Mouse (Mus musculus): ENCODE results near the gene Wwp2.
"Not testable (repeated sequence)": the region's sequence is repeated elsewhere in the genome, so short reads cannot be mapped to it uniquely, and the experiment has no call there.

Gene Wwp2

DNA sequence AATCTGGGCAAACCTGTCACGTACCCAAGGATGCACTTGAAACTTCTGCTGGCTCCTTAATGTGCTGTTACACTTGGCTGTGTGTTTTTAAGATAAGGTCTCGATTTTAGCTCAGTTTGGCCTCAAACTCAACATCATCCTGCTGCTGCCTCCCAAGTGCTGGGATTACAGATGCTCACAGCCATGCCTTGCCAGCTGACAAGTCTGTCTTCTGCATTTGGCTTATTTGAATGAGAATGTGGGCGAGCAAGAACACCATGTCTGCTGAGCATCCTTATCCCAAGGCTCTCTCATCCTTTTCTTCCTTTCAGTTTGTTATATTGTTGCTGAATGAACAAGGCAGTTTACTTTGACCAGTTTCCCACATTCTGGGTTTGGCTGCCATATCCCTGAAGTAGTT is 39.4 kb downstream of the Wwp2 start:
- DNase-seq (ENCODE audit: low read depth, low spot score) = peak; percentile 82

- not testable (repeated sequence) for DNase-seq (ENCODE audit: low read depth, low spot score)
These were observed 40.6 kb downstream of the Wwp2 start for GRCm38 (mm10) chr8:107476786-107477185.

- no peak for DNase-seq (ENCODE audit: low read depth, low spot score)
These were observed 42.6 kb downstream of the Wwp2 start for GRCm38 (mm10) chr8:107478728-107479127.

DNA sequence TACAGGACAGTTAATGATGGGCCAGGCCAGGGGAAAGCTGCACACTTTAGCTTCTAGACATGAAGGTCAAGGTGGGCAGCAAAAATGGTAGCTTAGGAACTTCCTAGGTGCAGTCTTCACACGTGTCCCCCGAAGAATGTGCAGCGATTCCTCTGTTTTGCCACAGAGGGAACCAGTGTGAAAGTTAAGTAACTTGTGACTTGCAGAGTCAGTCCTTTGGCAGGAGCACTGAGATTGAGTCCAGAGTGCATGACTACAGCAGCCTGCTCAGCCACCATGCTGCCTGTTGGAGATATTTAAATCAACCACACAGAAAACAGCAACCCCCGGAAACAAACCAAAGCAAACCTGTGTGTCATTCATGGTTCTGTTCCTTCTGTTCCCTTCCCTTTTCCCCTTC is 44.3 kb downstream of the Wwp2 start:
- DNase-seq (ENCODE audit: low read depth, low spot score) = no peak

- DNase-seq (ENCODE audit: low read depth, low spot score) = peak; percentile 89
These were observed 47.1 kb downstream of the Wwp2 start for GRCm38 (mm10) chr8:107483250-107483649.

DNA sequence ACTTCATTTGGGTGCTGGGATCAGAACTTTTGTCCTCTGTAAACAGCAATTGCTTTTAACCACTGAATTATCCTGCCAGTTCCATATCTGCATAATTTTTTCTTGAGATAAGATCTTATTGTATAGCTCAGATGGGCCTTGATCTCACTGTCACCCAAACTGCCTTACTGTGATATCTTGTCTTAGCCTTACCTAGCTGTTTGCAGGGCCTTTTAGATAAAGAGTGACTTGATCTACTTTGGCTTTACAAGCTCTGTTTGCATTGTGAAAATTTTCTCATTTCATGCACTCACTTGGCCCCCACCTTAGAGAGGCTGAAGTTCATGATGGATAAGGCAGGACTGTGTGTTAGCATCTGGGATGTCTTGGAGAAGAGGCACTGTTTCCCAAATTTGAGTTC is 48.8 kb downstream of the Wwp2 start:
- no peak for DNase-seq (ENCODE audit: low read depth, low spot score)

DNA sequence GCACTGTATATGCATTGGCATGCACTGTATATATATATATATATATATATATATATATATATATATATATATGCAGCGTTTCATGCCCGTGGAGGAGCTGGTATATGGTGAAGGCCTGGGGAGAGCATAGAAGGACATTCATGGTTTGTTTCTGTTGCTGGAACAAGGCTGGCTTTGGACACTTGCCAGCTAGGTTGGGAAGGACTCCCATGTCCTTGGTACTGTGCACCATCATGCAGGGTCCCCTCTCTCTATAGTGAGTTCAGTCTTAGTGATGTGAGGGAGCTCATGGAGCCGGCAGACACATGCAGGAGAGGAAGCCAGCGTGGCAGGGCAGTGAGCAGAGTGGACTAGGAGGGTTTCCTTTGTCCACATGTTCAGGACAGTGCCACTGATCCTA is 52.4 kb downstream of the Wwp2 start:
- DNase-seq (ENCODE audit: low read depth, low spot score) = no peak

DNA sequence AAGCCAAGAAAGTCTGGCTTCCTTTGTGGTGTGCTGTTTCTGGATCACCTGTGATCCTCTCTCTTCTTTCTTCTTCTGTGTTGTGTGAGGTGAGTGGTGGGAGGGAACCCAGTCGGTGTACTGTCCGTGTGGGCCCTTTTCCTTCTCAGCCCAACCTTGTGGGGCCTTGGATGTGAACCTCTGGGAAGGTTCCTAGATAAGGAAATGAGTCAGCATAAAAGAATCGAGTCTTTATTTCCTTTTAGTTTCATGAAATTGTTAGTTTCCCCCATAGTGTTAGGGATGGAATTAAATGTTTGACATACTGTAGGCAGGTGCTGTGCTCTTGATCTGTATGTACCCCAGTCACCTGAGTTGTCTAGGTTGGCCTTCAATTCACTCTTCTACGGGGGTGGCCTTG is 52.9 kb downstream of the Wwp2 start:
- no peak for DNase-seq (ENCODE audit: low read depth, low spot score)

GRCm38 (mm10) chr8:107489921-107490320 is 53.8 kb downstream of the Wwp2 start:
- DNase-seq (ENCODE audit: low read depth, low spot score) = peak; percentile 39

DNA sequence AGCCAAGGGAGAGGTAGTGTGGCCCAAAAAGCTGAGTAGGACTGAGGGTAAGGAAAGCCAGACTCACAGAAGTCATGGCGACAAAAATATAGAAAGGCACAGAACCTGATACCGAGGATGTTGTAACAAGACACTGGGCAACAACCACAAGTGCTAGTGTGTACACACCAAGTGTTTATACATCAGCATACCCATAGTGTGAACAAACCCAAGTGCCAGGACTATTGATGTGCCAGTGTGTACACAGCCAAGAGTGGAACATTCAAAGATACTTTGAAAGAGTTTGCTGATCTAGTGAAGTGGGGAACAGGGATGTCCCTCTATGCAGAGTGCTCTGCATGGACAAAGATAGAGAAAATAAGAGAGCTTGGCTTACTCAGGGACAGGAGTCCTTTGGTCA is 54.5 kb downstream of the Wwp2 start:
- no peak for DNase-seq (ENCODE audit: low read depth, low spot score)

DNA sequence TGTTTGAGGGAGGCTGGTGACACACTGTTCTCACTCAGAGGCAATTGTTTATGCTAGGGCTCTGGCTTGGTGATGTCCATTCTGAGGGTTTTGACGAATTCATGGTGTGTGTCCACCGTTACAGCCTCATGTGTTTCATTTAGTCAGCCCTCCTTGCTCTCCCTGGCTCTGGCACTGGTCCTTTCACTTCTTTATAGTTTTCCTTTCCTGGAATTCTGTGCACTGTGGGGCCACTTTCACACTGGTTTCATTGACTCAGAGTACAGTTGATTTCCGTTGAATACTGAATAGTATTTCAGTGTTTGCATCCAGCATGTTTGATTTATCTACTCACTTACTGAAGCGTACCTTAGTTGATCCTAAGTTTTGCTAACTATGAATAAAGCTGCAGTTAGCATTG is 55.0 kb downstream of the Wwp2 start:
- DNase-seq (ENCODE audit: low read depth, low spot score) = no peak

DNA sequence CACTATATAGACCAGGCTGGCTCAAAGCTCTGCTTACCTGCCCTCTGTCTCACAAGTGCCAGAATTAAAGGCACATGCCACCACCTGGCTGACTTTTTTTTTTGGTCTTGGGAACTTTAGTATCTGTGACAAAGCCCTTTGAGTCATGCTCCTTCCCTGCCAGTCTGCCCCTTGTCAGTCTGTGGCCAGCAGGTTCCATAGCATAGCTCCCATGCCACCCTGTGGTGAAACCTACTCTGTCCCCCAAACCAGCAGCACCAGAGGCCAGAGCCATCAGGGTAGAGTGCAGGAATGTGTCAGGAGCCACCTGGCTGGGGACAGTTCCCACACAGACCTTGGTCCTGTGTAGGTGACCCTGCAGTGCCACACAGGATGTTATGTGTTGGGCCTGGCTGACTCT is 55.7 kb downstream of the Wwp2 start:
- DNase-seq (ENCODE audit: low read depth, low spot score) = no peak

DNA sequence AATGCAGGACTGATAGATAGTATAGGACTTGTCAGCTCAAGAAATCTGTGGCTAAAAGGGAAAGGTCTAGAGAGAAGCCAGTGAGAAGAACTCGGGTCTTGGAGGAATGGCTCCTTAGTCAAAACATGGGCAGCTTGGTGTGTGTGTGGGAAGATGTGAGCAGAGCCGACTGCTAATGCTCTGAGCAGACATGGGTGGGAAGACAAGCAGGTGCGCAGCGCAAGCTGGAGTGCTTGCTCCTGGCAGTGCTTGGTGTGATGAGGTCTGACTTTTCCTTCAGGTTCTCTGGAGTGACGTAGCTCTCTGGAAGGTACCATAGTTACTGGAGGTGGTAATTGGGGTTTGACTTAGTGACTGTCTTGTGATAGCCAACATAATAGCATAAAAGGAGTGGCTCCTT is 56.6 kb downstream of the Wwp2 start:
- peak; percentile 61 for DNase-seq (ENCODE audit: low read depth, low spot score)

DNA sequence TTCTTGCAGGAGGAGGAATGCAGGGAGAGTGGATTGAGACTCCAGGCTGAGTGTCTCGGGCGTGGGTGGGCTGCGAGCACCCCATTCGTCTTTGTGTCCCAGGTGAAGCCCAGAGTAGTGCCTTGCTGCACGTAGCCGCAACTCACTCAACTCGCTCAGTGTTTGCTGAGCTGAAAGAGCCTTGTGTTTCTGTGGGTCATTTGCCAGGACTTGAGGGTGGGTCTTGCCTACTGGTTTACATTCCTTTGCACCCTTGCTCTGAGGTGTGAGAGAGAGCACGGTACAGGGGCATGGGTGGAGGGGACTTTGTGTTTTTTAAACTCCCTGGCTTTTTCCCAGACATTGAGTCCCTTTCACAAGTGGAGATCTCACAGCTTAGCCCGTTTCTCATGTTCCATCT is 59.3 kb downstream of the Wwp2 start:
- no peak for DNase-seq (ENCODE audit: low read depth, low spot score)

GRCm38 (mm10) chr8:107497708-107498107 is 61.5 kb downstream of the Wwp2 start:
- no peak for DNase-seq (ENCODE audit: low read depth, low spot score)

DNA sequence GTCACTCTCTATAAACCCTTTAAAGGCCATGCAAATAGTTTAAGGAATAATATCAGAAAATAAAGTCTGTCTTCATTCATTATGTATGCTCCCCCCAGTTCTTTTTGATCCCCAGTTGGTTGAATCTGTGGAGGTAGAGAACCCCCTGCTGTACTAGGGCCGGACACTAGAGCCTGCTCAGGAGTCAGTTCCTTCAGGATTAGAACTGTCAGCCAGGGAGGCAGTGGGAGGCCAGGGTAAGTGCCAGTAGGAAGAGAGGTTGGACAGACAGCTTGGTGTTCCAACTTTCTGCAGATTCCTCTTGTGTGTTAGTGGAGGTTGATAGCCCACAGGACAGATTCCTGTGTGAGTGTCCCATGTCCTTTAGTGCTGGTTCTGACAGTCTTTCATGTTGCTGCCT is 62.2 kb downstream of the Wwp2 start:
- DNase-seq (ENCODE audit: low read depth, low spot score) = no peak

- DNase-seq (ENCODE audit: low read depth, low spot score) = peak; percentile 80
These were observed 62.6 kb downstream of the Wwp2 start for GRCm38 (mm10) chr8:107498806-107499205.

- DNase-seq (ENCODE audit: low read depth, low spot score) = no peak
These were observed 63.4 kb downstream of the Wwp2 start for GRCm38 (mm10) chr8:107499519-107499918.

- no peak for DNase-seq (ENCODE audit: low read depth, low spot score)
These were observed 66.2 kb downstream of the Wwp2 start for GRCm38 (mm10) chr8:107502407-107502806.

GRCm38 (mm10) chr8:107502922-107503321 is 66.8 kb downstream of the Wwp2 start:
- no peak for DNase-seq (ENCODE audit: low read depth, low spot score)

- no peak for DNase-seq (ENCODE audit: low read depth, low spot score)
These were observed 67.2 kb downstream of the Wwp2 start for GRCm38 (mm10) chr8:107503354-107503753.

GRCm38 (mm10) chr8:107504239-107504985 is 68.2 kb downstream of the Wwp2 start:
- DNase-seq (ENCODE audit: low read depth, low spot score) = no peak

DNA sequence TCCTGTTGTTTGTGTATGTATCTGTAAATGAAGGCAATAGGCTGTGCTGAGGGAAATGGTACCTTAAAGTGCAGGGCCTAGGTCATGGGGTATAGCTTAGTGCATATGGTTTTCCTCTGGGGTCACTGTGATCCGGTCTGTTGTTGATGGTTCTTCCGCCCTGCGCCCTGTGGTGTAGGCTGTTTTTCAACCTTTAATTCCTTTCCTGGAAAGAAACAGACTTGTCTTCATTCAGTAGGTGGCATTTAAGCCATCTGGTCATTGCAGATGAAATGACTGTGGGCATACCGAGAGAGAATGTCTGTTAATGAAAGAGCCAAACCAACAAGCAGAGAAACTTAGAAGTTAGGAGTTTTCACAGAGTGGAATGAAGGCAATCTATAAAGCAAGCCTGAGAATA is 69.1 kb downstream of the Wwp2 start:
- peak; percentile 76 for DNase-seq (ENCODE audit: low read depth, low spot score)

GRCm38 (mm10) chr8:107507019-107507418 is 70.9 kb downstream of the Wwp2 start:
- DNase-seq (ENCODE audit: low read depth, low spot score) = no peak
